Mouse (Mus musculus): Measurements from ENCODE around the gene Lclat1. TPM values are rescaled to one million over a fixed set of nuclear protein-coding genes. Genes with fewer than 3 reads are reported as not detected.
"Not testable (repeated sequence)": the region's sequence is repeated elsewhere in the genome, so short reads cannot be mapped to it uniquely, and the experiment has no call there.

Lclat1 gene
- polyA plus RNA-seq, 1 experiment, result 2.0 TPM

GRCm38 (mm10) chr17:73136562-73137484, 29.0 kb downstream of the Lclat1 start:
- Histone ChIP-seq H3K27ac (ENCODE audit: control insufficient read depth, insufficient read depth, low read depth, low read length, poor library complexity) (peak overlapping the region; percentile 68; the same call in 1 of the 2 replicates), H3K4me1 (ENCODE audit: control insufficient read depth, insufficient read depth, low read length) (peaks cover 4% of the 10 kb centered on the region), H3K4me3 (replicated peaks; ENCODE audit: control insufficient read depth, low read depth, low read length) (no peak overlapping the region)
- 47% methylated on average over 5 of the region's 5 CpGs for WGBS
- TF ChIP-seq POLR2A (IDR thresholded peaks at IDR 0.05; ENCODE audit: borderline replicate concordance, control insufficient read depth, low read depth, low read length), result no peak
- TF ChIP-seq CTCF (IDR thresholded peaks at IDR 0.05; ENCODE audit: control insufficient read depth, insufficient read depth, low read length), result no peak

DNA sequence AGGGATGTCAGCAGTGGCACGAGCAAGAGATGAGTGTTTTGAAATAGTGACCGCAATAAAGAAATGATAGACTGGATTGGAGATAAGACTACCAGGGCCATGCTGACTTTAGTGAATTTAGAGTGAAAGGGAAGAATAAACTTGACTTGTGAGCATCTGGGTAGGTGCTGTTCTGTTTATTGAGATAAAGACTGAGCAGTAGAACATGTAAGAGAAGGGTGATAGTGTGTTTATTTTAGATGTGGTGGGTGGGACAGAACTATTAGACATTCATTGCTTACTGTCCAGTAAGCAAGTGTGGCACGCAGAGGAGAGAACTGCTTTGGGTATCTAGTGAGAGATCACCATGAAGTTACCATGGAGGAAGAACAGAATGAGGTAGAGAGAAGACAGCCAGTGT, 30.4 kb downstream of the Lclat1 start:
- no peak for TF ChIP-seq POLR2A (IDR thresholded peaks at IDR 0.05; ENCODE audit: borderline replicate concordance, control insufficient read depth, low read depth, low read length)
- no peak for TF ChIP-seq CTCF (IDR thresholded peaks at IDR 0.05; ENCODE audit: control insufficient read depth, insufficient read depth, low read length)
- 73% methylated on average over 3 of the region's 3 CpGs for WGBS
- H3K27ac ChIP-seq (ENCODE audit: control insufficient read depth, insufficient read depth, low read depth, low read length, poor library complexity), result no peak overlapping the region
- no peak overlapping the region for H3K4me3 ChIP-seq (replicated peaks; ENCODE audit: control insufficient read depth, low read depth, low read length)
- H3K4me1 ChIP-seq (ENCODE audit: control insufficient read depth, insufficient read depth, low read length), result peaks cover 4% of the 10 kb centered on the region

DNA sequence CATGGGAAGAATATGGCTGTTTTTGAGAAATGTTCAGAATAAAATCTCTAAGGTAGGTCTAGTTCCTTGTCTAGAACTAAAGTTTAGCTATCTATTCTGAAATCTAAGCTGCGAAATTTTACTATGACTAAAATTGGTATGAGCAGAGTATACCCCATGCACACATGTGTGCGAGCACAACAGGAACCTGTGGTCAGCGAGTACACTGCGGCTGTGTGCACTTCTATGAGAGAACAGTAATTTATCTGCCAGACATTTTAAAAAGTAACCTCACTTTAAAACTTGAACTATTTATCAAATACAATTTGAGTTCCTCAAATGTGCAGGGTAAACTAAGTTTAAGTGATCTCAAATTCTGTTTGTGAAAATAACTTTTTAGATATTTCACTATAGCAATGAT, 34.2 kb downstream of the Lclat1 start:
- H3K4me1 ChIP-seq (ENCODE audit: control insufficient read depth, insufficient read depth, low read length), result peaks cover 2% of the 10 kb centered on the region
- TF ChIP-seq CTCF (IDR thresholded peaks at IDR 0.05; ENCODE audit: control insufficient read depth, insufficient read depth, low read length), result no peak
- TF ChIP-seq POLR2A (IDR thresholded peaks at IDR 0.05; ENCODE audit: borderline replicate concordance, control insufficient read depth, low read depth, low read length), result no peak
- WGBS, result 3% methylated on average over 4 of the region's 4 CpGs
- no peak overlapping the region for H3K27ac ChIP-seq (ENCODE audit: control insufficient read depth, insufficient read depth, low read depth, low read length, poor library complexity)
- no peak overlapping the region for H3K4me3 ChIP-seq (replicated peaks; ENCODE audit: control insufficient read depth, low read depth, low read length)

DNA sequence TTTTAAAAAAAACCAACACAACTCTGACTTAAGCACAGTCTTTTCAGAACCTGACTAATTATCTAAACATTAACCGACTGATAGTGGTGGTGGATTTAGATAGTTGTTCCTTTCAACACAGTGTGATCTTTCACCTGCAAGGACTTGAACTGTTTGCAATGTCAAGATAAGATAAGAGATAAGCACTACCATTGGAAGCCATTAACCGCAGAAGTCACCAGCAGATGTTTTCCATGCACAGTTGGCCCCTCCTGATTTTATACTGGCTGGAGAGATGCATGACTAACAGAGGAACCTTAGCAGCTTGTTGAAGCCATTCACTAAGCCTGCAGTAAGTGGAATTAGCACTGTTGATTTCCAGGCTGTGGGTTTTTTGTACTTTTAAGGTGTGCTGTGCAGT, 34.7 kb downstream of the Lclat1 start:
- H3K4me1 ChIP-seq (ENCODE audit: control insufficient read depth, insufficient read depth, low read length), result peaks cover 2% of the 10 kb centered on the region
- H3K27ac ChIP-seq (ENCODE audit: control insufficient read depth, insufficient read depth, low read depth, low read length, poor library complexity), result no peak overlapping the region
- TF ChIP-seq CTCF (IDR thresholded peaks at IDR 0.05; ENCODE audit: control insufficient read depth, insufficient read depth, low read length) (no peak), POLR2A (IDR thresholded peaks at IDR 0.05; ENCODE audit: borderline replicate concordance, control insufficient read depth, low read depth, low read length) (no peak)
- WGBS, result 7% methylated on average over 2 of the region's 2 CpGs
- H3K4me3 ChIP-seq (replicated peaks; ENCODE audit: control insufficient read depth, low read depth, low read length), result no peak overlapping the region

DNA sequence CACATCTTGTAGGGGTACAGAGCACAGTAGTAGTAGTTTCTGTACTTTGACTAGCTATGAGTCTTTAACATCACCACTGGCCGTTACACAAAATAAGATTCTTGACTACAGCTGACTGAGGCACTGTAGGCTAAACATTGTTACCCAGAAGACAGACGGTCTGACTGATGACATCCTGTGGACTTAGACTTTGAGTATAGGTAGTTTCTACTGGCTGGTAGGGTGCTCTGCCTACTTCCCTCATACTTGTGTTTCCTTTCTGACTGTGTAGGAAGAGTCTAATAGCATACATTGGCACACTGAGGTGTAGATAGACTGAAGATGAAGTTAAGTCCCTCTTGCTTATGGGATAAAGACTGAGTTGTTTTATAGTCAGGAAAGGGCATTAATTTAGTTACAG, 37.6 kb downstream of the Lclat1 start:
- Histone ChIP-seq H3K4me3 (replicated peaks; ENCODE audit: control insufficient read depth, low read depth, low read length) (no peak overlapping the region), H3K27ac (ENCODE audit: control insufficient read depth, insufficient read depth, low read depth, low read length, poor library complexity) (no peak overlapping the region), H3K4me1 (ENCODE audit: control insufficient read depth, insufficient read depth, low read length) (no peaks in the 10 kb centered on the region; the same call in 1 of the 2 replicates)
- WGBS, result 84% methylated on average over 2 of the region's 2 CpGs
- TF ChIP-seq POLR2A (IDR thresholded peaks at IDR 0.05; ENCODE audit: borderline replicate concordance, control insufficient read depth, low read depth, low read length) (no peak), CTCF (IDR thresholded peaks at IDR 0.05; ENCODE audit: control insufficient read depth, insufficient read depth, low read length) (no peak)

DNA sequence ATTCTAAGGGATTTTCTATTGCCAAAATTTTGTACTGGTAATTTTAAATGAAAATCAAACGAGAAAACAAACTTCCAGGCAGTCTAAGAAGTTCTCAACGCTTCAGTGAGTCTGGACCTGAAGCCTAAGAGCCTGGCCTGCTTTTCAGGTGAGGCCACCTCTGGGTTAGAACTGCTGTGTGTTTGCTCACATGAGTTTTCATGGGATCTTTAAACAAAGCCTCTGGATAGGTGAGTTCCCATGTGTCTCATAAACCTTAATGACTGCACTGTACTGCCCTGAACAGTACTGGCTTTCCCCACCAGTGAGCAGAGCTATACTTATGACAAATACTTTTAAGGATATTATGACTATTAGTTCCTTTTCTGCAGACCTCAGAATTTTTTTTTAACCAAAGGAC, 40.8 kb downstream of the Lclat1 start:
- 73% methylated on average over 2 of the region's 2 CpGs for WGBS
- no peak overlapping the region for H3K27ac ChIP-seq (ENCODE audit: control insufficient read depth, insufficient read depth, low read depth, low read length, poor library complexity)
- TF ChIP-seq CTCF (IDR thresholded peaks at IDR 0.05; ENCODE audit: control insufficient read depth, insufficient read depth, low read length) (no peak), POLR2A (IDR thresholded peaks at IDR 0.05; ENCODE audit: borderline replicate concordance, control insufficient read depth, low read depth, low read length) (no peak)

GRCm38 (mm10) chr17:73152790-73153525, 45.2 kb downstream of the Lclat1 start:
- WGBS, result 93% methylated on average over 3 of the region's 3 CpGs
- not testable (repeated sequence) for H3K4me1 ChIP-seq (ENCODE audit: control insufficient read depth, insufficient read depth, low read length); H3K4me3 ChIP-seq (replicated peaks; ENCODE audit: control insufficient read depth, low read depth, low read length); H3K27ac ChIP-seq (ENCODE audit: control insufficient read depth, insufficient read depth, low read depth, low read length, poor library complexity)

More for the DNA sequence above, 40.8 kb downstream of the Lclat1 start:
- Histone ChIP-seq H3K4me3 (replicated peaks; ENCODE audit: control insufficient read depth, low read depth, low read length) (no peak overlapping the region), H3K4me1 (ENCODE audit: control insufficient read depth, insufficient read depth, low read length) (no peaks in the 10 kb centered on the region)

DNA sequence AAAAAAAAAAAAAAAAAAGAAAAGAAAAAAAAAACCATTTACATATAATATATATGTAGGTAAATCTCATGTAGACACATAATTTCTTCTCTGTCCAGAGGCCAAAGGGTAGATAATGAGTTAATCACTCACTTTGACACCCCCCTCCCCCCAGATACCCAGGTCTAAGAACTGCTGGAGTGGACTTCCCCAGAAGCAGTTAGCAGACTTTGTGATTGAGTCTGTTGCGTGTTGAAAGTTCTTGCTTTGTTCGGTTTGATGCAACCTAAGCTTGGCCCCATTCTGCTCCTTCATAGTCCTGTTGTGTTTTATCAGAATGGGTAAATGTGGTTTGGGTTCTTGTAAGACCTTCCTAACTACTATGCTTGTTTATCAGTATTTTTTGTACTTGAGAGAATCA, 45.9 kb downstream of the Lclat1 start:
- H3K4me3 ChIP-seq (replicated peaks; ENCODE audit: control insufficient read depth, low read depth, low read length), result no peak overlapping the region
- H3K27ac ChIP-seq (ENCODE audit: control insufficient read depth, insufficient read depth, low read depth, low read length, poor library complexity), result no peak overlapping the region
- 70% methylated on average over 2 of the region's 2 CpGs for WGBS
- TF ChIP-seq POLR2A (IDR thresholded peaks at IDR 0.05; ENCODE audit: borderline replicate concordance, control insufficient read depth, low read depth, low read length), result no peak
- no peak for TF ChIP-seq CTCF (IDR thresholded peaks at IDR 0.05; ENCODE audit: control insufficient read depth, insufficient read depth, low read length)
- H3K4me1 ChIP-seq (ENCODE audit: control insufficient read depth, insufficient read depth, low read length), result no peaks in the 10 kb centered on the region

All from bone marrow, adult 2 months (tissue).